Mouse (Mus musculus): ENCODE measurements around the gene Slc6a12. TPM values are rescaled to one million over a fixed set of nuclear protein-coding genes. Genes with fewer than 3 reads are reported as not detected.

Gene Slc6a12
- total and polyA plus RNA-seq, 3 experiments = not detected

DNA sequence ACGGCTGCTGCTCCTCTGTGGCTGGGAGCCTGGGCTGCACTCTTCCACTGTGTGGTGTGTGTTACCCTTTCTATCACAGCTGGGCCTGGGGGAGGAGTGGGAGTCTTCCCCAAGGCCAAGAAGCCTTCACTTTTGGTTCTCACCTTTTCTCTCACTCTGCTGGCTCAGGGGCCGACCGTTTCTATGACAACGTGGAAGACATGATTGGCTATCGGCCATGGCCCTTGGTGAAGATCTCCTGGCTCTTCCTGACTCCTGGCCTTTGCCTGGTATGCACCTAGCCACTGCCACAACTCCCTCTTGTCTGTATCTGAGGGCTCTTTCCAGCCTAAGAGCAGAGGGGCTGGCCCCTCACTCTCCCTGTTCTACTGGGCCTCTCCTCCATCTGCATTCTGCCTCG is 20.2 kb downstream of the Slc6a12 start:
- no peak for TF ChIP-seq MAFK (IDR thresholded peaks at IDR 0.05; ENCODE audit: borderline replicate concordance, low read depth, low read length)
- no peak for TF ChIP-seq EP300 (IDR thresholded peaks at IDR 0.05; ENCODE audit: low read depth in 1 of 2, low read length in 2 of 2)
- TF ChIP-seq GATA1 (IDR thresholded peaks at IDR 0.05; ENCODE audit: low read depth, low read length) = no peak
- no peak for TF ChIP-seq CTCF (IDR thresholded peaks at IDR 0.05 in 2 of 3, conservative IDR thresholded peaks at IDR 0.05 in 1 of 3; ENCODE audit: control insufficient read depth in 1 of 3, insufficient read depth in 1 of 3, low read depth in 2 of 3, low read length in 3 of 3, poor library complexity in 1 of 3, severe bottlenecking in 1 of 3)
- TF ChIP-seq JUND (IDR thresholded peaks at IDR 0.05; ENCODE audit: low read depth, low read length) = no peak
- no peak for TF ChIP-seq NELFE (IDR thresholded peaks at IDR 0.05; ENCODE audit: low read depth, low read length)
- TF ChIP-seq HCFC1 (IDR thresholded peaks at IDR 0.05; ENCODE audit: low read depth, low read length) = no peak
- no peak for TF ChIP-seq GABPA (IDR thresholded peaks at IDR 0.05; ENCODE audit: low read depth, low read length)
- no peak for TF ChIP-seq USF2 (IDR thresholded peaks at IDR 0.05; ENCODE audit: borderline replicate concordance in 1 of 2, insufficient read depth in 1 of 2, low read depth in 1 of 2, low read length in 2 of 2)
- TF ChIP-seq TAL1 (IDR thresholded peaks at IDR 0.05; ENCODE audit: low read length) = no peak
- no peak for TF ChIP-seq BHLHE40 (IDR thresholded peaks at IDR 0.05; ENCODE audit: borderline replicate concordance, low read depth, low read length)
- TF ChIP-seq E2F4 (IDR thresholded peaks at IDR 0.05; ENCODE audit: borderline replicate concordance, low read depth, low read length) = no peak
- TF ChIP-seq POLR2AphosphoS5 (IDR thresholded peaks at IDR 0.05; ENCODE audit: borderline replicate concordance, low read depth, low read length) = no peak
- no peak for TF ChIP-seq RCOR1 (IDR thresholded peaks at IDR 0.05; ENCODE audit: low read depth, low read length)
- no peak for TF ChIP-seq ZMIZ1 (IDR thresholded peaks at IDR 0.05; ENCODE audit: low read depth, low read length)
- TF ChIP-seq SIN3A (IDR thresholded peaks at IDR 0.05; ENCODE audit: low read length) = no peak
- no peak for TF ChIP-seq SMC3 (IDR thresholded peaks at IDR 0.05; ENCODE audit: low read depth, low read length)
- TF ChIP-seq KAT2A (conservative IDR thresholded peaks at IDR 0.05; ENCODE audit: low read depth, low read length) = no peak
- no peak for TF ChIP-seq CHD2 (IDR thresholded peaks at IDR 0.05; ENCODE audit: low read length)
- Histone ChIP-seq H3K9ac (ENCODE audit: control insufficient read depth, low read depth, low read length, poor library complexity, severe bottlenecking) (no peak overlapping the region), H3K36me3 (ENCODE audit: control insufficient read depth in 1 of 2, insufficient read depth in 2 of 2, low read length in 2 of 2) (no peaks in the 10 kb centered on the region), H3K27me3 (ENCODE audit: control insufficient read depth in 1 of 2, insufficient read depth in 2 of 2, low read length in 2 of 2) (no peaks in the 10 kb centered on the region), H3K9me3 (replicated peaks; ENCODE audit: insufficient read depth, low read length) (no peaks in the 10 kb centered on the region), H3K27ac (ENCODE audit: control insufficient read depth, low read depth, low read length) (no peak overlapping the region), H3K4me3 (ENCODE audit: control insufficient read depth in 1 of 2, insufficient read depth in 1 of 2, low read depth in 2 of 2, low read length in 2 of 2) (no peak overlapping the region), H3K4me1 (ENCODE audit: control insufficient read depth in 1 of 2, insufficient read depth in 2 of 2, low read length in 2 of 2) (no peaks in the 10 kb centered on the region), H3K79me2 (ENCODE audit: control insufficient read depth, insufficient read depth, low read length, poor library complexity) (no peaks in the 10 kb centered on the region)
- DNase-seq (ENCODE audit: low read depth, low spot score) = no peak

DNA sequence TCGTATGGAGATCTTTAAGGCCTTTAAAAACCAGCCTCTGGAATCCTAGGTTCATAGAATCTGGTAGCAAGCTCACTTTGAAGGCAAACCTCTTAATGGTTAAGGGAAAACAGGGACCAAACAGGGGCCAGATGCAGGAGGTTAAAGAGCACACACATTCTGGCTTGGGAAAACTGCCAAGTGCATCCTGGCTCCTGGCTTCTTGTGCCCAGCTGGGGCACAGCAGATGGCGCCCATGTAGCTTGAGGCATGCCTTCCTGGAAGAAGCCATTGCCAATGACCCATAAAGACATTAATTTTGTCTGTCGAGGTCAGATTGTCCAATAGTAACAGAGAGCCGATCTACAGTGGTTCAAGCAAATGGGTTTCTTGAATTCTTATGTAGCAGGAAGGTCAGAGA is 21.1 kb downstream of the Slc6a12 start:
- no peaks in the 10 kb centered on the region for H3K27me3 ChIP-seq (ENCODE audit: control insufficient read depth in 1 of 2, insufficient read depth in 2 of 2, low read length in 2 of 2)
- no peak overlapping the region for H3K9ac ChIP-seq (ENCODE audit: control insufficient read depth, low read depth, low read length, poor library complexity, severe bottlenecking)
- DNase-seq (ENCODE audit: low read depth, low spot score) = no peak
- no peaks in the 10 kb centered on the region for H3K79me2 ChIP-seq (ENCODE audit: control insufficient read depth, insufficient read depth, low read length, poor library complexity)
- H3K36me3 ChIP-seq (ENCODE audit: control insufficient read depth in 1 of 2, insufficient read depth in 2 of 2, low read length in 2 of 2) = no peaks in the 10 kb centered on the region
- no peak overlapping the region for H3K27ac ChIP-seq (ENCODE audit: control insufficient read depth, low read depth, low read length)
- H3K9me3 ChIP-seq (replicated peaks; ENCODE audit: insufficient read depth, low read length) = no peaks in the 10 kb centered on the region
- TF ChIP-seq BHLHE40 (IDR thresholded peaks at IDR 0.05; ENCODE audit: borderline replicate concordance, low read depth, low read length) (no peak), POLR2A (IDR thresholded peaks at IDR 0.05; ENCODE audit: control insufficient read depth in 1 of 2, insufficient read depth in 1 of 2, low read depth in 1 of 2, low read length in 2 of 2, poor library complexity in 1 of 2) (no peak), GATA1 (IDR thresholded peaks at IDR 0.05; ENCODE audit: low read depth, low read length) (no peak), POLR2AphosphoS2 (IDR thresholded peaks at IDR 0.05; ENCODE audit: low read length) (no peak), USF2 (IDR thresholded peaks at IDR 0.05; ENCODE audit: borderline replicate concordance in 1 of 2, insufficient read depth in 1 of 2, low read depth in 1 of 2, low read length in 2 of 2) (no peak), TCF12 (IDR thresholded peaks at IDR 0.05; ENCODE audit: low read depth, low read length) (no peak), MEF2A (IDR thresholded peaks at IDR 0.05; ENCODE audit: extremely low read depth, insufficient replicate concordance, low read depth, low read length, poor library complexity, severe bottlenecking) (no peak), NELFE (IDR thresholded peaks at IDR 0.05; ENCODE audit: low read depth, low read length) (no peak), E2F4 (IDR thresholded peaks at IDR 0.05; ENCODE audit: borderline replicate concordance, low read depth, low read length) (no peak), TAL1 (IDR thresholded peaks at IDR 0.05; ENCODE audit: low read length) (no peak), EP300 (IDR thresholded peaks at IDR 0.05; ENCODE audit: low read depth in 1 of 2, low read length in 2 of 2) (no peak), MXI1 (IDR thresholded peaks at IDR 0.05; ENCODE audit: low read depth, low read length) (no peak), MAZ (IDR thresholded peaks at IDR 0.05; ENCODE audit: low read depth, low read length) (no peak), ZC3H11A (IDR thresholded peaks at IDR 0.05; ENCODE audit: low read depth, low read length) (no peak)
- no peaks in the 10 kb centered on the region for H3K4me1 ChIP-seq (ENCODE audit: control insufficient read depth in 1 of 2, insufficient read depth in 2 of 2, low read length in 2 of 2)
- H3K4me3 ChIP-seq (ENCODE audit: control insufficient read depth in 1 of 2, insufficient read depth in 1 of 2, low read depth in 2 of 2, low read length in 2 of 2) = no peak overlapping the region
